Mouse (Mus musculus) left cerebral cortex, postnatal 4 days (tissue): ENCODE results near the gene Btg2. TPM values are rescaled to one million over a fixed set of nuclear protein-coding genes. Genes with fewer than 3 reads are reported as not detected.

ENCODE experiments used
- DNase-seq: peaks from one replicate; pipeline ENCODE4 v3.0.0-alpha.2; 2022
- intact Hi-C: fragments of 180-260 bp; cut with DNase I; formaldehyde crosslinking; loops from one replicate; pipeline ENCODE4 v1.15.1; 2025
- total RNA-seq, 2 experiments: library from RNA; stranded (reverse); gene quantifications; 2 replicates each; pipeline ENCODE4 v1.2.3; 2021

The Btg2 gene
- total RNA-seq, 2 experiments from 2014 or later, result 7.9 to 8.1 TPM

GRCm38 (mm10) chr1:134060849-134061569 lies 17.9 kb downstream of the Btg2 start:
- intact Hi-C loops, result no loop called here
- DNase-seq, result peak; percentile 88

DNA sequence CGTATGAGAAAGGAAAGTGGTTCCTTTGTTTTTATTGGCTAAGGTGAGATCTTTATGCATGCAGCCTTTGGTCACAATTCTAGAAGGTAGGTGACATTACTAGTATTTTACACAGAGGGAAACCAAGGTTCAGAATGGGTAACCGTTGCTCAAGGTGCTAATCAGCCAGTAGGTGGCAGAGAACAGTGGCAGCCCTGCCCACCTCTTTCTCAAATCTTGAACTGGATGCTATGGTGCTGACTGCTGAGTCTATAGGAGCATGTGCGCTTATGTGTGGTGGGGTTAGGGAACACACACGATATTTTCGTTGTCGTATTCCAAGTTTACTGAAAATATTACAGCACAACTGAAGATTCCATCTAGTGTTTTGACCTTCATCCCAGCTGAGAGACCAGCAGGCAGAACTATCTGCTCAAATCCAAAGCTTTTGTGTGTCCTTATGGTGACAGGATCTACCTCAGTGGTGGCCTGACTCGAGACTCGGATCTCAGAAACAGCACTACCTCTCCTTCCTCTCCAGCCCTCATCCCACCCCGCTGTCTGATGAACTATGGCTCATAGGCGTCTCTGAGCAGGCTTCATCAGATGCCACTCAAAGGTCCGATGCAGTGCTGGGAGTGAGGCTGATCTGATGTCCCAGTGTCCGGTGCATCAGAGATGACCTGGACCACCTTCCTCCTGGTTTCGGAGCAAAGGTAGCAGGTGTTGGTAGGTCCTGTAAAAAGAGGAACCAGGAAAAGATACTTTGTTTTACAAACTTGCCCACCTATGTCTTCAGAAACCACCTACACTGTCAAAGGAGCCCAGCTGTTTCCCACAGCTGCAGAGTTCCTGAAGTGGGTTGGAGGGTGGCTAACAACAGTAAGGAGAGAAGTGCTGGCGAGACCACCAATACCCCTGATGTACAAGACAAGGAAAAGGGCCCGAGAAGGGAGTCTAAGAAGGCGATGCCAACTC lies 18.9 kb downstream of the Btg2 start:
- intact Hi-C loops, result no loop called here
- no peak for DNase-seq

- intact Hi-C loops, result no loop called here
Observed at GRCm38 (mm10) chr1:134058870-134059269, 20.1 kb downstream of the Btg2 start.

DNA sequence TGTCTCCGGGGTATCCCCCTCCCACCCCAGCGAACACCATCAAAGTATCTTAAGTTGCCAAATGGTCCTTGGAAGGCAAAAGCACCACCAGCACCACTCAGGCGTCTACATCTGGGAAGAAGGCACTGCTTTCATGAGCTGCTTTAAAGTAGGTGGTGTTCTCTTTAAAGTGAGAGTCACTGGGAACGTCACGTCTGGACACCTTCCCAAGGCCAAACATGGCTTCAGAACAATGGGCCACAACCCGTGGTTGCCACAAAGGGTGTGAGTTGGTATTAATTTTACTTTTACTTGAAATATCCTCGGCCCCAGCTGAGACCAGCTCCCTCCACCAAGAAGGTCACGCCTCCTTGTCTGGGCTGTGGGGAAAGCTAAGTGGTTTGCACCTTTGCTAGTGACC lies 21.2 kb downstream of the Btg2 start:
- intact Hi-C loops, result no loop called here
- no peak for DNase-seq

More at GRCm38 (mm10) chr1:134058870-134059269, 20.1 kb downstream of the Btg2 start:
- DNase-seq, result no peak

- DNase-seq, result no peak
- intact Hi-C loops, result no loop called here
Observed at GRCm38 (mm10) chr1:134056285-134056684, 22.6 kb downstream of the Btg2 start.

- DNase-seq, result no peak
- intact Hi-C loops, result no loop called here
Observed at GRCm38 (mm10) chr1:134055666-134056245, 23.2 kb downstream of the Btg2 start.

DNA sequence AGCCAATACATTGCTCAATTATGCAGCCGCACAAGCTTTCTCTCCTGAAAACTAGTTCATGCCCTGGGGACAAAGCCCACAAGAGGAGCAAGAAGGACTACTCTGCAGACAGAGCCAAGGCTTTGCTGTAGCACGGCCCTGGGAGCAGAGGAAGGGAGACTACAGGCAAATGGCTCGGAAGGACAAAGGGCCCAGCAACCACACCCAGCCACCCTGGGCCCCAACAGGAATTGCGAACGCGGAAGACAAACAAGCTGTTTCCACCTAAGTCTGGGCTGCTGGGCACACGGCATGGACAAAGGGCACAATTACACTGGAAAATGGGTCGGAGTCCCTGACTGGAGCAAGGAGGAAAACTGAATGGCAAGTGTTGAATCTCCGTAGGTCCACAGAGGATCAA lies 23.9 kb downstream of the Btg2 start:
- intact Hi-C loops, result no loop called here
- no peak for DNase-seq

DNA sequence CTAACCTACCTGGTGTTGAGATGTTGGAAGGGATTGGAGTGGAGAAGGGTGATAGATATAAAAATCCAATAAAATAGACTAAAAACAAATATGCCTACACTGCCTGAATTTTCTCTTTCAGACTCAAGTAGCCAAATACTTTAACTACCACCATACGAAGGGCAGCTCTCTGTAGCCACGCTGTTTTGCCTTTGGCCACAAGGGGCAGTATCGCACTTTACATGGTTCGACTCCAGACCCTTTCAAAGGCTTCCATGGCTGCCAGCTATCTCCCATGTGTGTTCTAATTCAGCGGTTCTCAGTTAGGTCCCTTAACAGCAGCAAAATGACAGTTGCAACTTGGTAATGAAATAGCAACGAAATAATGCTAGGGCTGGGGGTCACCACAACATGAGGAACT lies 25.7 kb downstream of the Btg2 start:
- intact Hi-C loops, result loop anchor here (1.0 kb wide), 1 partner anchor 53 kb away; no protein-coding TSS in a partner anchor
- peak; percentile 90 for DNase-seq

DNA sequence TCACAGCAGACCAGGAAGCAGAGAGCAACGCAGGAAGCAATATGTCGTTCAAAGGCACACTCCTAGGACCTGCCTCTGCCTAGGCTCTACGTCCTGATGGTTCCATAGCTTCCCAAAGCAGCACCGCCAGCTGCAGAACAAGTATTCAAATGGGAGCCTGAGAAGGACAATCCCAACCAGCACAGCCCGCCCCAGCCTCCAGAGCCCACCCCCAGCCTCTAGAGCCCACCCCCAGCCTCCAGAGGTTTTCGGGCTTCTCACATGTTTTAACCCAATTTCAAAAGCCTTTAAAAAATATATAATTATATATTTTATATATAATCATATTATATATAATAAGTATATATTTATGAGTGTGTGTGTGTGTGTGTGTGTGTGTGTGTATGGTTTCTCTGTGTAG lies 29.4 kb downstream of the Btg2 start:
- no peak for DNase-seq
- intact Hi-C loops, result loop anchor here (10.0 kb wide), 1 partner anchor 415 kb away; no protein-coding TSS in a partner anchor

DNA sequence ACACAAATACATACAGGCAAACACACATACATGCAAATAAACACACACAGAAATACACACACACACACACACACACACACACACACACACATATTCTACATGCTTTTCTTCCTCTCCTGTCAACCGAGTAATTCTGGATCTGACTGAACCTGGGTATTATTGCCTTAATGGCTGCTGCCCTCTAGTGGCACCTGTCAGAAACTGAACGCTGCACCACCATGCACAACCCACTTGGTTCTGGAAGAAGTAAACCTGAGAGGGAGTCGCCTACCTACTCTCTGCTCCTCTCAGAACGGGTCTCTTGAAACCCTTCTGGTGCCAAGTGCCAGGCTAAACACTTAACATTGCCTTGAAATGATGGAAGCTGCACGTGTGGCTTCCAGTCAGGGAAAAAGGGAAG lies 30.2 kb downstream of the Btg2 start:
- peak; percentile 71 for DNase-seq
- intact Hi-C loops, result loop anchor here (1.0 to 10.0 kb wide), 2 partner anchors 312 to 414 kb away; no protein-coding TSS in a partner anchor

- intact Hi-C loops, result loop anchor here (10.0 kb wide), 1 partner anchor 413 kb away; no protein-coding TSS in a partner anchor
- no peak for DNase-seq
Observed at GRCm38 (mm10) chr1:134047431-134047830, 31.5 kb downstream of the Btg2 start.

DNA sequence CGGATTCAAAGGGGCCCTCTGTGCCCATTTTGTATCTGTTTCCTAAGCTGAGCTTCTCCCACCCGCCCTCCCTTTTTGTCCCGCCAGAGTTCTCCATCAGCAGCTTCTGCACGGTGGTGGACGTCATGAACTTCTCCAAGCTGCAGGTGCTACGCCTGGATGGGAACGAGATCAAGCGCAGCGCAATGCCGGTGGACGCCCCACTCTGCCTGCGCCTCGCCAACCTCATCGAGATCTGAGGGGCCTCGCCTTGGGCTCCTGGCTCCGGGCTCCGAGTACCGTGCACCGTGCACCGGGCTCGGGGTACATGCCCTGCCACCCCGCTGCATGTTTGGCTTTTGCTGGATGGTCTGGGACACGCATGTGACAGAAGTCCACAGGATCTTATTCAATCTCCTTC lies 32.5 kb downstream of the Btg2 start:
- intact Hi-C loops, result loop anchor here (10.0 kb wide), 1 partner anchor 412 kb away; no protein-coding TSS in a partner anchor
- DNase-seq, result no peak

GRCm38 (mm10) chr1:134045971-134046370 lies 32.9 kb downstream of the Btg2 start:
- intact Hi-C loops, result loop anchor here (2.0 to 10.0 kb wide), 2 partner anchors 133 to 411 kb away; no protein-coding TSS in a partner anchor
- DNase-seq, result peak; percentile 82

- DNase-seq, result no peak
- intact Hi-C loops, result loop anchor here (2.0 to 10.0 kb wide), 2 partner anchors 132 to 410 kb away; no protein-coding TSS in a partner anchor
Observed at GRCm38 (mm10) chr1:134044805-134045204, 34.1 kb downstream of the Btg2 start.

DNA sequence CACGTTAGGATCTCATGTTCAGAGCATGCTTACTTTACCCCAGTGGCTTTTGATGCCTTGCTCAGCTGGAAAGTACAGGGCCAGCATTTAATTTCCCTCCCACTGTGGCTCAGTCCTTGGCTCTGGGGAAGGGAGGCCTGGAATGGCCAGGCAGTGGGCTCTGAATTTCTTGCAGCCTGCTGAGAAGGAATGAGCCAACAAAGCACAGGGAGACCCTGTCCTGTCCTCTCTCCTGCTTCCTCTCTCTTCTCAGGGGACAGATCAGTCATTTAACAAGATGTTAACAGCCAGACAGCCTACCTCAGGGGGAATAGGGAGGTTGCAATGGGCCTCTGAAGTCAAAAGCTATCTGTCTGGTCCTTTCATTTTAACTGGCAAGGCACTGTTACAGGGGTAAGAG lies 36.6 kb downstream of the Btg2 start:
- intact Hi-C loops, result loop anchor here (10.0 kb wide), 1 partner anchor 408 kb away; no protein-coding TSS in a partner anchor

GRCm38 (mm10) chr1:134041900-134042299 lies 37.0 kb downstream of the Btg2 start:
- DNase-seq, result no peak
- intact Hi-C loops, result loop anchor here (10.0 kb wide), 1 partner anchor 407 kb away; no protein-coding TSS in a partner anchor

More for the DNA sequence above, 36.6 kb downstream of the Btg2 start:
- DNase-seq, result no peak

DNA sequence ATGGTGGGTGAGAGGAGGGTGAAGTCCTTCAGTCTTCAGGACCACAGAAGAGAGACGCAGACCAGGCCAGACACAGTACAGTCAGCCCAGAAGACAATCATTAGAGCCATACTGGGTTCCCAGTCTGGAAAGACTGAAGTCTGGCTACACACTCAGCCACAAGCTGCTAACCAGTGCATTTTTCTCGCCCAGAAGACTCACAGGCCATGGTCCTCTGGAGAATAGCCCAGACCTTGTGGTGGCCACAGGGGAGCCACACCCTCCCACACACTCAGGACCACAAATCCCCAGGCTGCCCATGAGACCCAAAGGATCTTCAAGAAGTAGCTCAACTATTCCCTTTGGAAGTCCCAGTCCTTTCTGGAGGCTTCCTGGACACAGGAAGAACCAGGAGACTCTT lies 39.6 kb downstream of the Btg2 start:
- DNase-seq, result no peak
- intact Hi-C loops, result no loop called here

DNA sequence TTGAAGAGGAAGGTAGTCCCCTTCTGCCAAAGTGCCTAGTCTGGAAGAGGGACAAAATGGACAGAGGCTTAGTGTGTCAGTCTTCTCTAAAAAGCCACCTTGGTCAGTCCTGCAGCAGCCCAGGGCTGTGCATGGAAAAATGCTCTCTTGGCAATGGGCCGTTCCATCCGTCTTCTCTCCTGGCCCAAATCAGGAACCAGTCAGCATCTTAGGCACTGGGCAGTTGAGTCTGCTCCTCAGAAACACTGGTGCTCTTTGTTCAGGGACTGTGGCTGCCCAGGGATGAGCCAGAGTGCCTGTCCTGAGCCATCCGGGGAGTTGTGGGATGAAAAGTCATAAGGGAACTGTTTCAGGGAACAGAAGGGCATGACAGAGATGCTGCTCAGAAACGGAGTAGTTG lies 40.6 kb downstream of the Btg2 start:
- DNase-seq, result no peak
- intact Hi-C loops, result no loop called here

DNA sequence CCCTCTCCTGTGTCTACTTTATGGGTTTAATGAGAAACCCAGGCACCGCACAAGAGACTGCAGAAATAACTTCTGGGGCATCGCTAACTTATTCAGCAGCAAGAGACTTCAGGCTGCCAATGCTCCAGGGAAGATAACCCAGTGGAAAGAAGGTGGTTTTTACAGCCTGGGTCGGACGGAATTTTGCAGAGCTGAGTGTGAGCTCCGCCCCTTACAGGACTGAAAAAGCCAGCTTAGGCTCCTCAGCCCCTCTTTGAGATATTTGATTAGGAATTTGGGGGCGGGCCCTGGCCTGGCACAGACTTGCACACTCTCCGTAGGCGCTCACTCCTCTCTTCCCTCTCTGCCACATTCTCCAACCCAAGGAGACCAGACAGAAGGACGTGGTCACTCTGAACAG lies 41.7 kb downstream of the Btg2 start, which contains the start of gene Fmod:
Gene Fmod (plus strand): TSS at position 83 of the 400 bp plus-strand sequence.
- no peak for DNase-seq
- intact Hi-C loops, result no loop called here

- intact Hi-C loops, result no loop called here
- DNase-seq, result no peak
Observed at GRCm38 (mm10) chr1:134036492-134036891, 42.4 kb downstream of the Btg2 start.
